Mouse (Mus musculus) heart, postnatal 0 days (tissue): ENCODE results near the gene Itpr1. TPM values are rescaled to one million over a fixed set of nuclear protein-coding genes. Genes with fewer than 3 reads are reported as not detected.

ENCODE experiments used
- ATAC-seq: fragments of 200-750 bp; cut with Nextera tagmentation; 2 replicates; pipeline ENCODE4 v1.8.0; 2017; ENCODE audit warnings: low read depth, moderate number of reproducible peaks, moderate library complexity; ENCODE audit not compliant: insufficient read depth
- DNase-seq: peaks from one replicate; pipeline ENCODE4 v3.0.0-alpha.2; 2016; ENCODE audit warnings: low spot score
- H3K27ac ChIP-seq: fragments of 300-500 bp; sonication (generic); 2 replicates; pipeline ENCODE4 v1.5.1; 2014; ENCODE audit warnings: low read depth, mild to moderate bottlenecking
- H3K27me3 ChIP-seq: fragments of 300-500 bp; sonication (generic); 2 replicates; pipeline ENCODE4 v1.6.1; 2014; ENCODE audit warnings: low read length, mixed read lengths; ENCODE audit not compliant: control insufficient read depth, insufficient read depth
- H3K36me3 ChIP-seq: fragments of 300-500 bp; sonication (generic); replicated peaks from 2 replicates; pipeline ENCODE4 v1.6.1; 2014; ENCODE audit warnings: low read length, mixed read lengths; ENCODE audit not compliant: control insufficient read depth, insufficient read depth
- H3K4me1 ChIP-seq: fragments of 300-500 bp; sonication (generic); 2 replicates; pipeline ENCODE4 v1.6.1; 2014; ENCODE audit warnings: antibody characterized with exemption; ENCODE audit not compliant: control insufficient read depth, insufficient read depth
- H3K4me2 ChIP-seq: fragments of 300-500 bp; sonication (generic); 2 replicates; pipeline ENCODE4 v1.6.1; 2014; ENCODE audit warnings: low read depth, mild to moderate bottlenecking, low read length, moderate library complexity
- H3K4me3 ChIP-seq: fragments of 300-500 bp; sonication (generic); 2 replicates; pipeline ENCODE4 v1.5.1; 2014; ENCODE audit warnings: low read depth, low read length
- H3K9ac ChIP-seq: fragments of 300-500 bp; sonication (generic); replicated peaks from 2 replicates; pipeline ENCODE4 v1.6.1; 2014; ENCODE audit warnings: low read depth, low read length, mixed read lengths
- H3K9me3 ChIP-seq: fragments of 300-500 bp; sonication (generic); replicated peaks from 2 replicates; pipeline ENCODE4 v1.6.1; 2016; ENCODE audit warnings: low read length; ENCODE audit not compliant: control insufficient read depth
- CTCF ChIP-seq: IDR thresholded peaks from 2 replicates; pipeline ENCODE4 v1.5.1; 2016; ENCODE audit warnings: antibody characterized with exemption, control low read depth, low read depth
- EP300 ChIP-seq: IDR thresholded peaks from 2 replicates; pipeline ENCODE4 v1.6.1; 2016; ENCODE audit warnings: antibody characterized with exemption, low read depth
- WGBS: fragments of 180-500 bp; shearing (Covaris S2); extraction: QIAGEN DNeasy Blood & Tissue Kit; methylation state at CpG from one replicate; pipeline ENCODE4 v1.1.7; 2014; 5-methylcytosine and 5-hydroxymethylcytosine counted together
- polyA plus RNA-seq: library from polyadenylated mRNA; unstranded; fragments of >200 nt; fragmentation: Nextera tagmentation; extraction: Ambion mirVana; gene quantifications from 2 replicates; pipeline ENCODE4 v1.2.1, GENCODE M21; 2015
- total RNA-seq: library from RNA; depleted of rRNA; stranded (reverse); fragments of >200 nt; gene quantifications from 2 replicates; pipeline ENCODE4 v1.2.3, GENCODE M21; 2014; ENCODE audit warnings: low replicate concordance

Itpr1 gene
- total and polyA plus RNA-seq, 2 experiments from 2014 or later = 7.1 to 22.2 TPM

DNA sequence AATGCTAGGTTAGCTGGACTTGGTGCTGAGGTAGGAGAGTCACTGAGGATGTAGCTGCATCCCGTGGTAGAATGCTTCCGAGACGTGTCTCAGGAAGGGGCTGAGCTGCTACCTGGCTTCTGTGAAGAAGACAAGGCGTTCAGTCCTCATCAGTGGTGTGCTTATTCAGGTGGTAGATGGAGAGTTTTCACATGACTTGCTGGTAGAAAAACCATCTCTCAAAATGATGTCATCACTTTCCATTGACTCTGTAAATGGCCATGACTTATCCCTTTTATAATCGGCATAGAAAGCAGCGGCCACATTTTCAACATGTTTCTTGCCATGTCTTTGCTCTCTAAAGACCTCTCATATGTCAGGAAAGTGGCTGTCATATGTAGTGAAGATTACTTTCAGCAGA lies 123.6 kb downstream of the Itpr1 start:
- TF ChIP-seq EP300 (no peak), CTCF (no peak)
- WGBS = 86% methylated on average over 6 of the region's 6 CpGs
- H3K36me3 ChIP-seq = peaks cover 17% of the 10 kb centered on the region; the same call in 1 of the 2 replicates
- H3K4me3 ChIP-seq = no peak overlapping the region
- no peak overlapping the region for H3K27ac ChIP-seq
- no peaks in the 10 kb centered on the region for H3K9me3 ChIP-seq
- H3K27me3 ChIP-seq = no peaks in the 10 kb centered on the region
- H3K4me2 ChIP-seq = no peak overlapping the region
- H3K9ac ChIP-seq = no peak overlapping the region
- DNase-seq (no peak), ATAC-seq (no peak)
- 0 out of 2 replicates have a peak, but pooled peaks cover 5% of the 10 kb centered on the region for H3K4me1 ChIP-seq

DNA sequence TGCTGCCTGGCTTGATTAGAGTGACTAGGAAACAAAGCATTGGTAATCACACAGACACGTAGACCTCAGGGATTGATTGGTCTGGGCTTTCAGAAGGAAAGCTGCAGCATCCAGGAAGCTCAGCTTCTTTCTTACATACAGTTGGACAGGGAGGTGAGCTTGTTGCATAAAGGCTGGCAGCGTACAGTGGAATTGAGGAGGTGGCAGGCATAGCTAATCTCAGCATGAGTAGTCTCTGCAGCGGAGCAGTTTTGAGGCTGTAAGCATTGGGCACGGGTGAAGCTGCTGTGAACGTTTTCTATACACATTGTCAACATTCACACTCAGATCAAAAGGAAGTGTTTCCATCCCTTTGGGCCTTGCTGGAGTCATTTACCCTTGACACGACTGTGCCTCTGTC lies 124.4 kb downstream of the Itpr1 start:
- H3K27ac ChIP-seq = no peak overlapping the region
- peaks cover 17% of the 10 kb centered on the region; the same call in 1 of the 2 replicates for H3K36me3 ChIP-seq
- ATAC-seq = no peak
- no peaks in the 10 kb centered on the region for H3K9me3 ChIP-seq
- WGBS = 68% methylated on average over 6 of the region's 6 CpGs
- no peak overlapping the region for H3K4me3 ChIP-seq
- DNase-seq = no peak
- H3K27me3 ChIP-seq = no peaks in the 10 kb centered on the region
- 0 out of 2 replicates have a peak, but pooled peaks cover 5% of the 10 kb centered on the region for H3K4me1 ChIP-seq
- H3K4me2 ChIP-seq = no peak overlapping the region
- TF ChIP-seq CTCF (no peak), EP300 (no peak)
- no peak overlapping the region for H3K9ac ChIP-seq

DNA sequence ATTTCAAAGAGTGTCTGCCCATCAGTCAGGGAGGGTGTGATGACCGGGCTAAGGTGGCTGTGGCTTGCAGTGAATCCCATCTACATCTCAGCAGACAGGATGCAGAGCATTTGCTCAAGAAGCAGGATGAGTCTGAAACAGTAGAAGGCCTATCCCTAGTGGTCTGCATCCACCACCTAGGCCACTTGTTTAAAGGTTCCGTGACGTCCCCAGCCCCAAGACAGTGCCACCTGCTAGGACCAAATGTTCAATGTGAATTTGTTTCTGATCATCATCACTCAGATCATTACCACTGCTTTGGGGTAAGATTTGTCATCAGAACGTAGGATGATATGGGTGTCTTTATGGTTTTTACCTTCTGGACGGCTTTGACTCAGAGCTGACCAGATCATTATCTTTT lies 125.5 kb downstream of the Itpr1 start:
- no peaks in the 10 kb centered on the region for H3K9me3 ChIP-seq
- WGBS = 87% methylated on average over 5 of the region's 5 CpGs
- no peak overlapping the region for H3K4me2 ChIP-seq
- no peak for DNase-seq
- H3K4me1 ChIP-seq = 0 out of 2 replicates have a peak, but pooled peaks cover 5% of the 10 kb centered on the region
- TF ChIP-seq CTCF = no peak
- TF ChIP-seq EP300 = no peak
- no peak for ATAC-seq
- no peak overlapping the region for H3K27ac ChIP-seq
- no peak overlapping the region for H3K9ac ChIP-seq
- H3K4me3 ChIP-seq = no peak overlapping the region
- H3K27me3 ChIP-seq = no peaks in the 10 kb centered on the region
- peaks cover 21% of the 10 kb centered on the region; the same call in 1 of the 2 replicates for H3K36me3 ChIP-seq

DNA sequence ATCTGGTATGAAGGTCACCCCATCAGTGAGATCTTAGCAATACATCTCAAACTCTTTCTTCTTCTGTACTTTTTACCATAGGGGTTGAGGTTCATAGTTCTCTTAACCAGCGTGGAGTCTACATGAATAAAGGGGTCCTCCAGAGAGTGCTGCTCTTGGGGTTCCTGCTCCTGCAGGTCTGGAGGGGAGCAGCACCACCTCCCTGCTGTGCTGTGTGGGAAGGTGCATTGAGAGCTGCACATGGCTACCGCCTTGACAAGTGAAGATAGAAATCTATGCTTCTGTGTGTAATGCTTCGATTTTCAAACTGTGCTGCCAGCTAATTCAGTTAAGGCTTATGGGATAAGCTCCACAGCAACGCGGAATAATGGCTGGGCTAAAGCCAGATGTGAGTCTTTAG lies 130.1 kb downstream of the Itpr1 start:
- no peak overlapping the region for H3K27ac ChIP-seq
- no peak for ATAC-seq

DNA sequence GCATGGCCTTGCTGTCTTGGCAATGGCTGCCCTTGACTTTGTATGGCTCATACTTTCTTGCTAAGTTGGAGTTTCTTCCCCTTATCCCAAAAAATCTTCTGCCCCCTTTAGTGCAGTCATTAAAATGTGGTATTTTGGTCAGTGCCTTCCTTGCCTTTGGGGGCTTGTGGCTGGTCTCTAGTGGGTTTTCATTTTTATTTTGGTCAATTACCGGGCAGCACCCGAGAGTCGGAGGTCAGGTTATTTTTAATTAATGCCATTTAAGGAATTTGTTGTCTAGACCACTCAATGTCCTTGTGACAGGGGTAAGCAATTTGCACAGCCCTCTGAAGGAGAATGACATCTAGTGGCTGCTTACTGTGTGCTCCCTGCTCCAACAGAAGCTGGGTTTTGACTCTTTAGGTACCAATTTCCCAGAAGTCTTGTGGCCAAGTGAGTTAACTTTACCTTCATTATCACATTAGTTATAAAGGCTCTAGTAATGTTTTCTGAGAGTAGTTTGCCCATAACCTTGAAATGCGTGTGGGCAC lies 130.9 kb downstream of the Itpr1 start:
- no peaks in the 10 kb centered on the region for H3K27me3 ChIP-seq
- H3K4me2 ChIP-seq = no peak overlapping the region
- no peak overlapping the region for H3K4me3 ChIP-seq
- peak overlapping the region; percentile 21 for H3K27ac ChIP-seq
- no peaks in the 10 kb centered on the region for H3K9me3 ChIP-seq
- peak; percentile 91 for DNase-seq
- H3K36me3 ChIP-seq = peaks cover 21% of the 10 kb centered on the region; the same call in 1 of the 2 replicates
- no peaks in the 10 kb centered on the region for H3K4me1 ChIP-seq
- ATAC-seq = peak; percentile 92
- H3K9ac ChIP-seq = no peak overlapping the region
- TF ChIP-seq CTCF (peak; percentile 75), EP300 (peak; percentile 41; the same call in 1 of the 2 replicates)
- 40% methylated on average over 4 of the region's 4 CpGs for WGBS

More for the DNA sequence above, 130.1 kb downstream of the Itpr1 start:
- Histone ChIP-seq H3K4me3 (no peak overlapping the region), H3K9ac (no peak overlapping the region), H3K27me3 (no peaks in the 10 kb centered on the region), H3K4me2 (no peak overlapping the region), H3K9me3 (no peaks in the 10 kb centered on the region), H3K36me3 (peaks cover 21% of the 10 kb centered on the region; the same call in 1 of the 2 replicates), H3K4me1 (no peaks in the 10 kb centered on the region)
- 84% methylated on average over 5 of the region's 5 CpGs for WGBS
- TF ChIP-seq EP300 = no peak
- TF ChIP-seq CTCF = no peak
- DNase-seq = no peak

DNA sequence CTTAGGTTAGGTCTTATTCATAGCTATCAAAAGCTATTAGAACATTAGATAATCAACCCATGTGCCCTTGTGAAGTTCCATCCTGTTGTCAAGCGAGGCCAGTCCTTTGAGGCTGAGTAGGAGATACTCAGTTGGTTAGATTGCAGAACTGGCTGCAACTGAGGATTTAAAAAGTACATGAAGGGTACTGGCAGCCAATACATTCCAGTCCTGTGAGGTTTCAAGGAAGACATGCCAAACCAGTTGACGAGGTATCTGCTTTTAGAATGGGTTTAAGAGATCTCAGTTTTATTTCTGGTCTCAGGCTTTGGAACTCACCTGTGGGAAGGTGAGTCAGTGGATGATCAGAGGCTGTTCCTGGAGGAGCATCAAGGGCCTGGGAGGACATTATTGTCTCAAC lies 137.9 kb downstream of the Itpr1 start:
- no peak for DNase-seq
- Histone ChIP-seq H3K9me3 (no peaks in the 10 kb centered on the region), H3K27me3 (no peaks in the 10 kb centered on the region), H3K9ac (no peak overlapping the region), H3K27ac (no peak overlapping the region), H3K4me3 (no peak overlapping the region), H3K36me3 (peaks cover 26% of the 10 kb centered on the region), H3K4me1 (no peaks in the 10 kb centered on the region), H3K4me2 (no peak overlapping the region)
- TF ChIP-seq EP300 = no peak
- WGBS = 42% methylated on average over 2 of the region's 2 CpGs
- ATAC-seq = no peak
